Mouse (Mus musculus): ENCODE results near the gene Mpzl2. TPM values are rescaled to one million over a fixed set of nuclear protein-coding genes. Genes with fewer than 3 reads are reported as not detected.

Mpzl2 gene
- total RNA-seq, 2 experiments from 2014 or later: 1.00 to 1.1 TPM

DNA sequence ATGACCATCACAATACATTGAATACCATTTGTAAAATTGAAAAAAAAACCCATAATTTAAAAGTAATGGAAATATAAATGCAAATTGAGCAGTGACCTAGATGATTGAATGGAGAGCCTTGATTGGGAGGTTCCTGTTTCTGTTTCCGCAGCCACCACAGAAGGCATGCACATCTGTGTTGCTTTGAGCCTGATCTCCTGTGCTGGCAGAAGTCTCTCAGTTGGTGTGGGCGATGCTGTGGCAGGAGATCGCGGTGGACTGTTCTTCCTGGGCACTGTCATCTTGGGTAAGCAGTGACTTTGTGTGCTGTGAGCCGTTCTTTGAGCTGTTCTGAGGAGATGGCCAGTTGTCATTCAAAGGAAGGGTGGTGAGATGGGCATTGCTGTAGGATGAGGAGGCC, 39.4 kb downstream of the Mpzl2 start, which contains the start of gene Jaml:
TSS of gene Jaml (plus strand) at position 173 of the 400 bp plus-strand sequence.
- intact Hi-C loops (cut with DNase I): no loop called here

DNA sequence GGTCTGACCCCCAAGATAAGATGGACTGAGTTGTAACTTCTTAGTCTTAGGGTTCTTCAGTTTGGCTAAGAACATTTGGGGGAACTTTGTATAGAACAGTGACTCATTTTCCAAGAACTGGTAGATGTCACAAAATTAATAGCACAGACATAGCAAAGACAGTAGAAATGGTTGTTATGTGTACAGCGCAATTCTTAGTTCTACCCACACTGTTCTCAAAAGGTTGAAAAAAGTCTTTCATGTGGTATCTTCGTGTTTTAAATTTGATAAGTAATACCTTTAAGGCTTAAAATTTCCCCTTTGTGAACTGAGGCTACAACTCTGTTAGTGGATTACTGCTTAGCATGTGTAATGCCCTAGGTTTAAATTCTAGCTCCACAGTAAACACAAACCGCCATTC, 43.5 kb downstream of the Mpzl2 start:
- intact Hi-C loops (cut with DNase I): no loop called here
- no peak for DNase-seq

More for the DNA sequence above, 39.4 kb downstream of the Mpzl2 start, which contains the start of gene Jaml:
- no peak for DNase-seq

DNA sequence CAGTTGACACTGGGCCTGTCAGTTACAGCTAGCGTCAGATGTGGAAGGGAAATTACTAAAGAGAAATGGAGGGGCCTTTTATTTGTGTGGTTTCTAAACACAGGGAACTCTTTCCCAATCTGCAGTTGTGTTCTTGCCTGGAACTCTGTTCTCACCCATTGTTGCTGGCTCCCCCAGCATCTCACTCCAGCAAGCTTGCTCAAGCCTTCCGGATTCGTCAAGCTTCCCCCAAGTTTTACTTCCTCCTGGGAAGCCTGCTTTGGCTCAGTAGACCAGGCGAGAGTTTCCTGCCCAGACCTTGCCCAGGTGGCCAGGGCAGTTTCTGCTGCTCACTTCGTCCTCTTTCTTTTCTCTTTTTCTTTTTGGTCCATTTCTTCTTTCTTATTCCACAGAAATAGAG, 45.0 kb downstream of the Mpzl2 start:
- intact Hi-C loops (cut with DNase I): no loop called here
- DNase-seq: no peak

DNA sequence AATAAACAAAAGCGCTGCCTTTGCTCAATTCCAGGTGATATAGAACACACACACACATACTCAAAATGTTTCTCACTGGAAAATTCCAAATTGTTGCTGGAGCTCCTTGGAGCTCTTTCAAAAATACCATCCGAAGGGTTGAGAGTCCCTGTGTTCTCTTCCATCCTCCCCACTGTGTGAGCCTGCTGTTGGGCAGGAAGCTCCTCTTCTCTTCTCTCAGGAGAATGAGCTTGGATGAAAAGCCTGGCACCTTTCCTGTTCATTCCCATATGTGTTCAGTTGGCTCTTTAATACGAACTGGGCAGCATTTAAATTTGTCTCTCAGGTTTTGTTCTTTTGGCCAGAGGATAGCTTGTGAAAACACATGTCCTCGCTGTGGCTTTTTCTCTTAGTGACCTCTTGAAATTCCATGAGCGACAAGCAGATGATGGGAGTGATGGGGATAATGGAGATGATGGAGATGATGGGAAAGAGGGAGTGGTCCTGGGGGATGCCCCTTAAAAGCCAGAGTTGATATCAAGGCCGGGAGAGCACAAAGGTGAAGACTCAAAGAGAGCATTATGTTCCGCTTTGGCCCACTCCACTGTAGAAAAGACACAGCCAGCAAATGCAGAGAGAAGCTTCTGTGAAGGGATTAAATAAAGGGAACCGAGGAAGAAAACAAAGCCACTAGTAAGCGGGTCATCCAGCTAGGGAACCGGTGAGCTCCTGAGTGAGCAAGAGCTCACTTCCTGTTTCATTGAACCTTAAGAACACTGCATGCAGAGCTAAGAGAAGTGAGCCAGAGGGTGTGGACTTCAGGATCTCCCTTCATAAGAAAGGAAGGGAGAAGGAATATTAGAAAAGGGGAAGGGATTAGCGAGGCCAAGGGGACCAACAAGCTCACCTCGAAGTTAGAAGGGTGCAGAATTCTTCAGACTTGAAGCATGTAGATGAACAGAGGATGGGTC, 46.4 kb downstream of the Mpzl2 start:
- DNase-seq: no peak
- intact Hi-C loops (cut with DNase I): no loop called here

DNA sequence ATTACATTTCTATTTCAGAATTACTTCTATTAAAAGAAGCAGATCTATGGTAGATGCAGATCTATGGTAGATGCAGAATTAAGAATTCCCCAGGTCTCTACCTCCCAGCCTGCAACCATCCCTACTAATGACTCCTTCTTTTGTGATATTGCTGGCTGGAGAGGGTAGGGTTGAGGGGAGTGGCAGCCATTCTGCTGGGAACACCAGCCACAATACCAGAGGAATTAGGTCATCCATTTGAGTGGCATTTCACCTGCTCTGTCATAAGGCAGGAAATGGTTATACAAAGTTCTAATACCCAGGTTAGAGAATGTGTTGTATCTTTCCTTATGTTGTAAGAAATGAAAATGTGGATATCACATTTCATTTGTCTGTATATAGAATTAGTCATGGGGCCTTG, 48.4 kb downstream of the Mpzl2 start:
- intact Hi-C loops (cut with DNase I): no loop called here
- DNase-seq: no peak

DNA sequence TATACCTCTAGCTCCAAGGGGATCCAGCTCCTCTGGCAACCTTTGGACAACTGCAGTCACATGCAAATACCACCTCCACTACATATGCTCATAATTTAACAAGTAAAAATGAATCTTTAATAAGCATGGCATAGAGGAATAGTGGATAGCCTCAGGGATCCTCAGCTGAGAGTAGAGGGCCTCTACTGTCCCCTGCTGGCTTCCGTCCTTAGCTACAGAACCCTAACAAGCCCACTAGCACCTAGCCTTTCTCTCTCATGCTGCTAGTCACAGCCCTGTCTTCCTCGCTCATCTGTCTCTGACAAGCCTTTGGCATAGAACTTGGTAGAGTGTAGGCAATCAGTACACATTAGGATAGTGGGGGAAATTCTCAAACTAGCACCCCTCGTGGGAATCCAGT, 51.2 kb downstream of the Mpzl2 start:
- intact Hi-C loops (cut with DNase I): no loop called here
- DNase-seq: no peak

DNA sequence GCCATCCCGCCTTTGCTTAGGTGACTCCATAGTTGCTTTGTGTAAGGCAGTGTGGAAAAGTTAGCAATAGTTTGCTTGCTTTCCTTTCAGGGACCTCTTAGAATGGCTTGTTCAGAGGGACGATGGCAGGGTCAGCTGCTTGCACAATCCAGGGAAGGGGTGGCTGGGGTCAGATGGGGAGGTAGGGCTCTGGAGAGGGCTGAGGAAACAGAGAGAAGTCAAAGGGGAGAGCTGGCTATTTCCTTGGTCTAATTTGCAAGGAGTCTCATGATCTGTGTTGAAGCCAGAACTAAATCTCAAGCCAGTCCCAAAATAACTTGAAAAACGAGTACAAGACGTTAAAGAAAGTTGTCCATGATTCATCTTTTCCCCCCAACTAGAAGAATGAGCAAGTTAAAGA, 53.0 kb downstream of the Mpzl2 start:
- intact Hi-C loops (cut with DNase I): no loop called here
- no peak for DNase-seq

DNA sequence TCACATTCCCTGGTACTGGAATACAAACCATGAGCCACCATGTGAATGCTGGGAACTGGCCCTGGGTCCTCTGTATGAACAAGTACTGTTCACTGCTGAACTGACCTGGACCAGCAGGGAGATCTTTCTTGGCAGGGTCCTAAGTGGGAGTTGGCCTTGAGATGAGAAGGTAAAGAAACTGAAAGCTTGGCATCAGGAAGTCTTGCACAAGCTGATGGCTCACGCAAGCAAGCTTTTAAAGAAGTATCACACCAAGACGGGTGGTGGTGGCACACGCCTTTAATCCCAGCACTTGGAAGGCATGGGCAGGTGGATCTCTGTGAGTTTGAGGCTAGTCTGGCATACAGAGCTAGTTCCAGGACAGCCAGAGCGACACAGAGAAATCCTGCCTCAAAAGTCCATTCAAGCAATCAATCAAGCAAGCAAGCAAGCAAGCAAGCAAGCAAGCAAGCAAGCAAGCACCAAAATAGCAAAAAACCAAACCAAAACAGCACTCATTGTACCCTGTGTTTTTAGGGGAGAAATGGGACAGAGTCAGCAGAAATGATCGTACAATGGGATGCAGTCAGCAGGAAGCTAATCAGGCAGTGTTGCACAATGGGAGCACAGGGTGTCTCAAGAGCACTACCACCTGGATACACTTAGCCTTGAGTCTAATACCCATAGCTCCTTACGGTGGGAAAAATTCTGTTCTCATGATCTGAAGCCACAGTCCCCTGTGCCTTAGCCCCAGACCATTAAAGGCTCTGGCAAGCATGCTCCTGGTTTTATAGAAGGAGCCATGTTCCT, 55.7 kb downstream of the Mpzl2 start:
- no peak for DNase-seq
- intact Hi-C loops (cut with DNase I): no loop called here

DNA sequence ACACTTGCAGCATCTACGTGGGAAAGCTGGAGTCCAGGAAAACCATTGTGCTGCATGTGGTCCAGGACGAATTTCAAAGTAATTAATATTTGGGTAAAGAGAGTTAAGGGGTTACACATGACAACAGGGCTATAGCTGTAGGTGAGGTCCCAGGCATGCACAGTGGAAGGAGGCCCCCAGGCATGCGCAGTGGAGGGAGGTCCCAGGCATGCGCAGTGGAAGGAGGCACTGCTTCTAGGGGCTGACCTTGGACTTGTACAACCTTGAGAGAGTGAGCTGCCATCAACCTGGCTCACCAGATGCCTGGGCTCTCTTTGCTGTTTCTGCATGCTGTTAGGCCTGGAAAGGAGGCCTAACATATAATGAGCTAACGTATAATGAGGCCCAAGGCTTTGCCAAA, 58.3 kb downstream of the Mpzl2 start:
- intact Hi-C loops (cut with DNase I): no loop called here
- no peak for DNase-seq

DNA sequence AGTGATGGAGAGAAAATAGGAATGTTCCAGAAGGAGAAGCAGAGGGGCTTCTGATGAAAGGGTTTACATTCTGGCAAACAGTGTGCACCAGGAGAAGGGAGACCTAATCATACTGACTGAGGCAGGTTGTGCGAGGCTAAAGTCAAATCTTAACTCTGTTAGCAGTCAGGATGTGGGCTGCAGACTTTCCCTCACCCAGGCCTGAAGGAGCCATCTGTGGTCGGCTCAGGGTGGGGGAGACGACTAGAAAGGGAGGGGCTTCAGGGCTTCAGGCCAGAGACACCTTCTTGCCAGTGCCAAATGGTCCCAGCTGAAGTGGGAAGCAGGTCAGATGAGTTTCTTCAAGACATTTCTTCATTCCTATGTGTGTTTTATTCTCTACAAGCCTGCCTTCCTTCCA, 58.8 kb downstream of the Mpzl2 start:
- intact Hi-C loops (cut with DNase I): no loop called here
- DNase-seq: no peak

DNA sequence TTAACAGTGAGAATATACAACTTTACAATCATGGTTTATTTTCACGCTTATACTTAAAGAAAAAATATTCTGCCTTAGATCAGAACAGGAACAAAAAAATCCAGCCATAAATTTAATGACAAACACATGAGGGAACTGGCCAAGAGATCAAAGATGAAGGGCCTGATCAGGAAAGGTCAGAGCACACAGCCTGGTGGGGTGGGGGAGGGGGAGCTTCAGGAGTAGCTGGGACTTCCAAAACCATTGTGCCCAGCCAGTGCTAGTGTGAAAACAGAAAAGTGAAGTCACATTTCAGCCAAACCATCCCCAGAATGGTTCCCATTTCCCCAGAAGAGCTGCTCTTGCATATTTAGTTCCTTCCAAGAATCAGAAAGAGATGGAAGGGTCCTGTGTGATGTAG, 62.9 kb downstream of the Mpzl2 start:
- no peak for DNase-seq
- intact Hi-C loops (cut with DNase I): no loop called here

DNA sequence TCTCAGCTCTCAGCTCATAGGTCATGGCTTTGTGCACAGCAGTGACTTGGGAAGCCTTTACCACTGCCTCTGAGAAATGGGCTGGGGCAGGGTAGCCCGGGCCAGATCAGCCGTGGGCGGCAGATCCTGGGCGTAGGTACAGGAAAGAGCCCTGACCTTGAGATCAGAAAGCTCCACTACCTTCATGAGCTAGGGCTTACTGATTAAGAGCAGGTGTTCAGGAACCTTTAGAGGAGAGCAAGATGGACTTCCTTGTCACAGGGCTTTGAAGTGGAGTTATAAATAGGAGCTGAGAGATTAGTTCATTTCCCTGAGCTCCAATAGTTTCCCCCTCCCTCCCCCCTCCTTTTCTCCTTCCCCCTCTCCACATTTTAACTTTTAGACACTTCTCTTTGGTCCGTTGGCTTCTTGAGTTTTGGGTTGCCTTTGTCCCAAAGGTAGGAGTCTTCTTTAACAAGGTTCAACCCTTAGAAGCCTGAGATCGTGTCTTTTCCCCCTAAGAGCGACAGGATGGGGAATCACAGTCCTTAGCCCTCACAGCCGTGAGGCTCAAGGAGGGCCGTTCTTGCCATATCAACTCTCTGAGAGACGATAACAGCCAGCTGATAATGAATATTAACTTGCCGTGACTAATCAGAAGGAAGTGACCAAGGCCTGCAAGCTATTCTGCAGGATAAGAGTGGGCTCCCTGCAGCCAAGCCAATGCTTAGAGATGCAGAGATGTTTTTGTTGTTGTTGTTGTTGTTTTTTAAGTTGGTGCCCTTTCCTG, 63.8 kb downstream of the Mpzl2 start:
- no peak for DNase-seq
- intact Hi-C loops (cut with DNase I): no loop called here

Other genes starting within 250 kb of the Mpzl2 start
- 10 to 100 TPM; 10.4 to 12.7 TPM for gene Tmem25, start 240.5 kb upstream of the Mpzl2 start, total RNA-seq (2021)
- 1 to 10 TPM in 1 of 2 experiments, under 1 TPM in 1; 0.85 to 1.6 TPM for gene Ttc36, start 236.7 kb upstream of the Mpzl2 start, total RNA-seq (2021)
- gene Kmt2a, start 158.5 kb upstream of the Mpzl2 start, total RNA-seq (2021): 10 to 100 TPM; 29.2 to 31.5 TPM
- gene Atp5l, start 119.1 kb upstream of the Mpzl2 start, total RNA-seq (2021): 1,000 to 10,000 TPM; 1,504 to 1,510 TPM
- gene Ube4a, start 74.2 kb upstream of the Mpzl2 start, total RNA-seq (2021): 10 to 100 TPM; 38.4 to 45.4 TPM
- 10 to 100 TPM in 1 of 2 experiments, under 1 TPM in 1; 0.86 to 11.7 TPM for gene Cd3g, start 59.4 kb upstream of the Mpzl2 start, total RNA-seq (2021)
- 1 to 10 TPM; 4.5 to 9.4 TPM for gene Cd3d, start 58.0 kb upstream of the Mpzl2 start, total RNA-seq (2021)
- gene Cd3e, start 30.2 kb upstream of the Mpzl2 start, total RNA-seq (2021): 10 to 100 TPM in 1 of 2 experiments, 1 to 10 TPM in 1; 1.7 to 14.9 TPM
- gene Mpzl3, start 15.4 kb downstream of the Mpzl2 start, total RNA-seq (2021): 1 to 10 TPM; 1.2 to 1.3 TPM
- under 1 TPM; 0.19 to 0.59 TPM for gene Jaml, start 39.4 kb downstream of the Mpzl2 start, total RNA-seq (2021)
- gene Scn2b, start 78.0 kb downstream of the Mpzl2 start, total RNA-seq (2021): 1 to 10 TPM; 1.2 to 1.4 TPM
- 1 to 10 TPM; 1.3 to 1.7 TPM for gene Scn4b, start 98.6 kb downstream of the Mpzl2 start, total RNA-seq (2021)
- gene BC049352, start 142.2 kb downstream of the Mpzl2 start, total RNA-seq (2021): not detected
- gene Tmprss4, start 164.3 kb downstream of the Mpzl2 start, total RNA-seq (2021): under 1 TPM in 1 of 2 experiments, not detected in 1; 0.12 TPM
- gene Il10ra, start 229.3 kb downstream of the Mpzl2 start, total RNA-seq (2021): 1 to 10 TPM; 1.6 TPM

All from heart, postnatal 14 days (tissue).